Mouse (Mus musculus) lung, embryonic 16.5 days (tissue): ENCODE data around the gene Mon1a. TPM values are rescaled to one million over a fixed set of nuclear protein-coding genes. Genes with fewer than 3 reads are reported as not detected.
A peak's percentile ranks its signal among the peaks of the same experiment; 100 is the strongest.

Experiments
- ATAC-seq: fragments of 200-750 bp; cut with Nextera tagmentation; 2 replicates; pipeline ENCODE4 v1.8.0; 2017; ENCODE audit warnings: low read depth, mild to moderate bottlenecking, moderate library complexity
- H3K27ac ChIP-seq: fragments of 300-500 bp; sonication (generic); 2 replicates; pipeline ENCODE4 v1.5.1; 2014; ENCODE audit warnings: mild to moderate bottlenecking, control low read depth, low read length
- H3K27me3 ChIP-seq: fragments of 300-500 bp; sonication (generic); 2 replicates; pipeline ENCODE4 v1.6.1; 2014; ENCODE audit warnings: low read depth, low read length, mixed read lengths; ENCODE audit not compliant: control insufficient read depth, insufficient read depth
- H3K36me3 ChIP-seq: fragments of 300-500 bp; sonication (generic); 2 replicates; pipeline ENCODE4 v1.6.1; 2014; ENCODE audit warnings: low read length; ENCODE audit not compliant: control insufficient read depth, insufficient read depth
- H3K4me1 ChIP-seq: fragments of 300-500 bp; sonication (generic); replicated peaks from 2 replicates; pipeline ENCODE4 v1.6.1; 2014; ENCODE audit warnings: low read length, mixed read lengths; ENCODE audit not compliant: control insufficient read depth, insufficient read depth
- H3K4me2 ChIP-seq: fragments of 300-500 bp; sonication (generic); 2 replicates; pipeline ENCODE4 v1.6.1; 2014; ENCODE audit warnings: low read depth, low read length, control low read depth
- H3K4me3 ChIP-seq: fragments of 300-500 bp; sonication (generic); 2 replicates; pipeline ENCODE4 v1.5.1; 2014; ENCODE audit warnings: mild to moderate bottlenecking, low read length, control low read depth
- H3K9ac ChIP-seq: fragments of 300-500 bp; sonication (generic); 2 replicates; pipeline ENCODE4 v1.6.1; 2014; ENCODE audit warnings: low read length, control low read depth
- H3K9me3 ChIP-seq: fragments of 300-500 bp; sonication (generic); 2 replicates; pipeline ENCODE4 v1.6.1; 2016; ENCODE audit warnings: low read length; ENCODE audit not compliant: control insufficient read depth
- WGBS: fragments of 180-500 bp; shearing (Covaris S2); extraction: QIAGEN DNeasy Blood & Tissue Kit; methylation state at CpG from one replicate; pipeline ENCODE4 v1.1.7; 2014; 5-methylcytosine and 5-hydroxymethylcytosine counted together
- polyA plus RNA-seq: library from polyadenylated mRNA; unstranded; fragments of >200 nt; fragmentation: Nextera tagmentation; extraction: Ambion mirVana; gene quantifications from 2 replicates; pipeline ENCODE4 v1.2.1, GENCODE M21; 2015

Mon1a gene
- polyA plus RNA-seq, 1 experiment from 2014 or later = 12.5 TPM

- ATAC-seq = no peak
- Histone ChIP-seq H3K4me2 (no peak overlapping the region), H3K27me3 (no peaks in the 10 kb centered on the region), H3K36me3 (no peaks in the 10 kb centered on the region), H3K4me1 (no peaks in the 10 kb centered on the region), H3K9me3 (no peaks in the 10 kb centered on the region), H3K4me3 (no peak overlapping the region), H3K27ac (no peak overlapping the region), H3K9ac (no peak overlapping the region)
- WGBS = 62% methylated on average over 4 of the region's 4 CpGs
Observed at GRCm38 (mm10) chr9:107880411-107880810, 7.5 kb upstream of the Mon1a start.

- Histone ChIP-seq H3K4me1 (peaks cover 14% of the 10 kb centered on the region), H3K27ac (peak overlapping the region; percentile 61), H3K9me3 (no peaks in the 10 kb centered on the region), H3K27me3 (peaks cover 3% of the 10 kb centered on the region; the same call in 1 of the 2 replicates), H3K36me3 (no peaks in the 10 kb centered on the region), H3K4me3 (peak overlapping the region; percentile 88), H3K9ac (peak overlapping the region; percentile 88), H3K4me2 (peak overlapping the region; percentile 93)
- ATAC-seq = peak; percentile 65
- WGBS = under 1% methylated on average over 18 of the region's 18 CpGs
Observed at GRCm38 (mm10) chr9:107888267-107888850, 408 bp downstream of the Mon1a start.

GRCm38 (mm10) chr9:107890260-107890659, 2.3 kb downstream of the Mon1a start:
- Histone ChIP-seq H3K36me3 (no peaks in the 10 kb centered on the region), H3K27me3 (peaks cover 3% of the 10 kb centered on the region; the same call in 1 of the 2 replicates), H3K4me3 (no peak overlapping the region), H3K4me2 (no peak overlapping the region), H3K4me1 (peaks cover 14% of the 10 kb centered on the region), H3K9me3 (no peaks in the 10 kb centered on the region), H3K27ac (peak overlapping the region; percentile 37; the same call in 1 of the 2 replicates), H3K9ac (no peak overlapping the region)
- ATAC-seq = no peak
- 59% methylated on average over 6 of the region's 6 CpGs for WGBS

GRCm38 (mm10) chr9:107891023-107891422, 3.1 kb downstream of the Mon1a start:
- H3K4me2 ChIP-seq = no peak overlapping the region
- H3K27me3 ChIP-seq = peaks cover 3% of the 10 kb centered on the region; the same call in 1 of the 2 replicates
- peaks cover 14% of the 10 kb centered on the region for H3K4me1 ChIP-seq
- ATAC-seq = no peak
- no peak overlapping the region for H3K9ac ChIP-seq
- H3K36me3 ChIP-seq = no peaks in the 10 kb centered on the region
- H3K27ac ChIP-seq = no peak overlapping the region
- no peaks in the 10 kb centered on the region for H3K9me3 ChIP-seq
- WGBS = 100% methylated on average over 1 of the region's 1 CpGs
- H3K4me3 ChIP-seq = no peak overlapping the region

- H3K4me2 ChIP-seq = no peak overlapping the region
- no peak overlapping the region for H3K27ac ChIP-seq
- peaks cover 5% of the 10 kb centered on the region; the same call in 1 of the 2 replicates for H3K27me3 ChIP-seq
- H3K36me3 ChIP-seq = 0 out of 2 replicates have a peak, but pooled peaks cover 4% of the 10 kb centered on the region
- 87% methylated on average over 10 of the region's 10 CpGs for WGBS
- H3K4me1 ChIP-seq = no peaks in the 10 kb centered on the region
- ATAC-seq = no peak
- no peaks in the 10 kb centered on the region for H3K9me3 ChIP-seq
- H3K9ac ChIP-seq = no peak overlapping the region
- no peak overlapping the region for H3K4me3 ChIP-seq
Observed at GRCm38 (mm10) chr9:107898563-107898962, 10.6 kb downstream of the Mon1a start.

- Histone ChIP-seq H3K4me2 (no peak overlapping the region), H3K27ac (no peak overlapping the region), H3K9ac (no peak overlapping the region), H3K4me1 (0 out of 2 replicates have a peak, but pooled peaks cover under 1% of the 10 kb centered on the region), H3K36me3 (0 out of 2 replicates have a peak, but pooled peaks cover 4% of the 10 kb centered on the region), H3K9me3 (no peaks in the 10 kb centered on the region), H3K4me3 (no peak overlapping the region), H3K27me3 (peaks cover 5% of the 10 kb centered on the region; the same call in 1 of the 2 replicates)
- WGBS = 71% methylated on average over 12 of the region's 12 CpGs
- ATAC-seq = no peak
Observed at GRCm38 (mm10) chr9:107899855-107900254, 11.9 kb downstream of the Mon1a start.

GRCm38 (mm10) chr9:107900840-107901626, 13.1 kb downstream of the Mon1a start:
- no peak overlapping the region for H3K27ac ChIP-seq

GRCm38 (mm10) chr9:107901627-107901914, 13.6 kb downstream of the Mon1a start:
- no peak overlapping the region for H3K9ac ChIP-seq
- no peak for ATAC-seq
- H3K4me1 ChIP-seq = peaks cover 8% of the 10 kb centered on the region
- no peak overlapping the region for H3K27ac ChIP-seq
- no peaks in the 10 kb centered on the region for H3K9me3 ChIP-seq
- WGBS = 24% methylated on average over 17 of the region's 17 CpGs
- H3K36me3 ChIP-seq = 0 out of 2 replicates have a peak, but pooled peaks cover 4% of the 10 kb centered on the region
- peak overlapping the region; percentile 60 for H3K4me2 ChIP-seq
- peak overlapping the region; percentile 35 for H3K4me3 ChIP-seq
- peaks cover 5% of the 10 kb centered on the region; the same call in 1 of the 2 replicates for H3K27me3 ChIP-seq

More at GRCm38 (mm10) chr9:107900840-107901626, 13.1 kb downstream of the Mon1a start:
- ATAC-seq = peak; percentile 56
- peaks cover 2% of the 10 kb centered on the region; the same call in 1 of the 2 replicates for H3K4me1 ChIP-seq
- peak overlapping the region; percentile 27 for H3K9ac ChIP-seq
- 0 out of 2 replicates have a peak, but pooled peaks cover 4% of the 10 kb centered on the region for H3K36me3 ChIP-seq
- no peaks in the 10 kb centered on the region for H3K9me3 ChIP-seq
- peak overlapping the region; percentile 35 for H3K4me3 ChIP-seq
- H3K4me2 ChIP-seq = peak overlapping the region; percentile 60
- H3K27me3 ChIP-seq = peaks cover 5% of the 10 kb centered on the region; the same call in 1 of the 2 replicates
- 10% methylated on average over 44 of the region's 44 CpGs for WGBS

- 3% methylated on average over 4 of the region's 4 CpGs for WGBS
- Histone ChIP-seq H3K9me3 (no peaks in the 10 kb centered on the region), H3K4me3 (no peak overlapping the region), H3K9ac (no peak overlapping the region), H3K27me3 (peaks cover 5% of the 10 kb centered on the region; the same call in 1 of the 2 replicates), H3K4me2 (no peak overlapping the region), H3K4me1 (peaks cover 23% of the 10 kb centered on the region), H3K27ac (no peak overlapping the region), H3K36me3 (0 out of 2 replicates have a peak, but pooled peaks cover 4% of the 10 kb centered on the region)
- ATAC-seq = peak; percentile 56
Observed at GRCm38 (mm10) chr9:107904726-107905125, 16.8 kb downstream of the Mon1a start.
